Mouse (Mus musculus) heart, adult 2 months (tissue): ENCODE measurements around the gene Tmem170b.
A peak's percentile ranks its signal among the peaks of the same experiment; 100 is the strongest.

Source experiments
- CTCF ChIP-seq: fragments of 200-600 bp; IDR thresholded peaks from 2 replicates; pipeline ENCODE4 v1.8.1; 2022; ENCODE audit warnings: antibody characterized with exemption, mild to moderate bottlenecking, moderate library complexity
- POLR2A ChIP-seq: fragments of 200-500 bp; IDR thresholded peaks from 2 replicates; pipeline ENCODE4 v1.6.1; 2011; ENCODE audit warnings: mild to moderate bottlenecking, low read depth, low read length, control low read depth; ENCODE audit not compliant: insufficient read depth

DNA sequence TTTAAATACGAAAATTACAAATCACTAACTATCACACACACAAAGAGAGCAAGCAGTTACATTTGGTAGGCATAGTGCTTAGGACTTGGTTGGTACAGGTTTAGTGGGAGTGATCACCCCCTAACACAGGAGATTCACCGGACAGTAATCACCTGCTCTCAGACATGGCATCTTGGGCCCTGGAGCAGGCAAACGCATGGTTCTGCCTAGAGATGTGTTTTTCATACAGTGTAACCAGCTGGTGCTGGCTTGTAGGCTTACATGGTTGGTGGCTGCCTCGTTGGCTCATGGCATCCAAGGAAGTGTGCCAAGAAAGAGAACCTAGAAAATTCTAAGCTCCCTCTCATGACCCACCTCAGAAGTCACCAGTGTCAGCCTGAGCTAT, 33.4 kb upstream of the Tmem170b start:
- TF ChIP-seq CTCF = peak; percentile 2; the same call in 1 of the 2 replicates
- TF ChIP-seq POLR2A = no peak
